Comparison of ENCODE assay signal across 9 mouse cellular contexts in the genomic region with DNA sequence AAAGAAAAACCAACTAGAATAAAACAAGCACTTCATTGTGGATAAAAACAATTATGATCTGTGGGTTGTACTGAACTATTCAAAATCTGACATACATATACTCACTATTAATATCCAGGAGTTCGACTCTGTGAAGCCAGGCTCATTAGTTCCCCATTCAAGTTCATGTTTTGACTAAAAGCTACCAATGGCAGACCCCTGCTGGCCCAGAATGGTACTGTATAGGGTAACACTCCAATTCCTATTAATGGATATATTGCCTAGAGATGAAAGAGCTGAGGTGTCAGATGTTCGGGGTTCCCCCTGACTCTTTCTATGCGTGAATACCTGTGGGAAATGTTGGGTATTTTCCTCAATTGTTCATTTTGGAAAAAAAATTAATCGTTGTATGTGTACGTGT.
DNase-seq lines count a peak whose midpoint lies in the region; TF ChIP-seq lines count a peak whose summit lies in the region.
"Had no signal": no experiment of that assay in that cellular context is flagged by ENCODE, and none has a peak within 500 bp of the region (broad histone marks: within the 10 kb centered on the region; RNA-seq: fewer than 3 reads in every experiment).

No protein-coding gene starts in this region.

- peak; percentile 68 for TF ChIP-seq CTCF in gastrocnemius, adult 2 months (IDR thresholded peaks at IDR 0.05)

- intact Hi-C loops in gastrocnemius, adult 2 months (cut with DNase I), result loop anchor here (1.0 to 5.0 kb wide), 2 partner anchors 112 to 199 kb away; no protein-coding TSS in a partner anchor
- intact Hi-C loops in gastrocnemius, postnatal 14 days (cut with DNase I; ENCODE audit: low total_unique reads), result no loop called here

- H3K4me3 ChIP-seq in gastrocnemius, adult 2 months, result no peak overlapping the region
- H3K4me3 ChIP-seq: heart, embryonic 15.5 days had no signal

- peak; percentile 42 for DNase-seq in gastrocnemius, adult 2 months
- no peak for DNase-seq in gastrocnemius, adult 8-10 months (ENCODE audit: low spot score in 2 of 2)
- DNase-seq in MN1 (ENCODE audit: low spot score), result peak; percentile 62
- peak; percentile 44 for DNase-seq in cerebellum, adult 9-11 months
- peak; percentile 54 for DNase-seq in gastrocnemius, postnatal 14 days
- DNase-seq in kidney, postnatal 36 days, result peak; percentile 61 to 83
- DNase-seq in lung, postnatal 25 days (ENCODE audit: low spot score), result peak; percentile 54
- DNase-seq in right cerebral cortex, postnatal 4 days, result peak; percentile 54

- no peak overlapping the region for H3K27ac ChIP-seq in gastrocnemius, adult 2 months
- H3K27ac ChIP-seq: heart, embryonic 15.5 days had no signal

Comparison
In these comparisons a context has a peak if more than half of its experiments do, and no peak if none do; other contexts are left out.
1. DNase-seq: peak in gastrocnemius, adult 2 months (single experiment), MN1 (single experiment), cerebellum, adult 9-11 months (single experiment), gastrocnemius, postnatal 14 days (single experiment), kidney, postnatal 36 days (2 of 2), lung, postnatal 25 days (single experiment) and right cerebral cortex, postnatal 4 days (single experiment); none in gastrocnemius, adult 8-10 months (0 of 2).